Mouse (Mus musculus) bone marrow, adult 2 months (tissue): ENCODE results near the gene Gm20547. TPM values are rescaled to one million over a fixed set of nuclear protein-coding genes. Genes with fewer than 3 reads are reported as not detected.
"Not testable (repeated sequence)": the region's sequence is repeated elsewhere in the genome, so short reads cannot be mapped to it uniquely, and the experiment has no call there.

Source experiments
- H3K27ac ChIP-seq: fragments of 200-500 bp; 2 replicates; pipeline ENCODE4 v1.5.1; 2012; ENCODE audit warnings: low read depth, mild to moderate bottlenecking, control low read depth, inconsistent platforms, low read length; ENCODE audit not compliant: control insufficient read depth, poor library complexity, insufficient read depth
- H3K4me1 ChIP-seq: fragments of 200-500 bp; 2 replicates; pipeline ENCODE4 v1.6.1; 2011; ENCODE audit warnings: low read length; ENCODE audit not compliant: control insufficient read depth, insufficient read depth
- H3K4me3 ChIP-seq: fragments of 200-500 bp; replicated peaks from 2 replicates; pipeline ENCODE3; 2011; ENCODE audit warnings: mild to moderate bottlenecking, low read depth, low read length, control low read depth; ENCODE audit not compliant: control insufficient read depth
- CTCF ChIP-seq: fragments of 200-500 bp; IDR thresholded peaks from 2 replicates; pipeline ENCODE4 v1.5.1; 2011; ENCODE audit warnings: low read length, control low read depth; ENCODE audit not compliant: control insufficient read depth, insufficient read depth
- POLR2A ChIP-seq: fragments of 200-500 bp; IDR thresholded peaks from 2 replicates; pipeline ENCODE4 v1.6.1; 2011; ENCODE audit warnings: low read depth, mild to moderate bottlenecking, control low read depth, low read length, borderline replicate concordance; ENCODE audit not compliant: control insufficient read depth
- WGBS: fragments of 180-500 bp; shearing (Covaris S2); methylation state at CpG from one replicate; pipeline ENCODE4 v1.1.7; 2018; 5-methylcytosine and 5-hydroxymethylcytosine counted together
- polyA plus RNA-seq: library from polyadenylated mRNA; stranded (reverse); fragments of >200 nt; gene quantifications from 2 replicates; pipeline ENCODE4 v1.2.4, GENCODE M21; 2011; ENCODE audit warnings: low replicate concordance; ENCODE audit not compliant: missing spikeins, insufficient read depth, insufficient read length

Gene Gm20547
- polyA plus RNA-seq, 1 experiment = 2.0 TPM

- Histone ChIP-seq H3K4me3 (no peak overlapping the region), H3K4me1 (no peaks in the 10 kb centered on the region; the same call in 1 of the 2 replicates), H3K27ac (no peak overlapping the region)
- no peak for TF ChIP-seq CTCF
- no peak for TF ChIP-seq POLR2A
- WGBS = 81% methylated on average over 5 of the region's 5 CpGs
Observed at GRCm38 (mm10) chr17:34916316-34916715, 34.5 kb upstream of the Gm20547 start.

DNA sequence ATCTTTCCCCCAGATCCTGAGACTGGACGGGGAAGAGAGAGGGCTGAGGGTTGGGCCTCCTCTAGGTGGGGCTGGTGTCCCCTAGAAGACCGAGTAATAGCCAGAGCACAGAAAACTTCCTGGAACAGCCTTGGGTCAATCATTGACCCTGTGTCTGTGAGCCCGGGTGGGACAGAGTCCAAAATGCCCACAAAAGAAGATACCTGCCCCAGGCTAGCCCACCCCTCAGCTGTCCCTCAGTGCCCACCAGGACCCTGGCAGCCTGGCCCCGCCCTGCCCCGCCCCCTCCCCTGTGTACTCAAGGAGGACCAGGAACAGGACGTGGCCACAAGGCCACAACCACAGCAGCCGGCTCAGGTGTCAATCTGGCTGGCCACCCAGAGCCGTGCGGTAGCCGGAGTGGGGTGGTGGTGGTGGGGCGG, 33.6 kb upstream of the Gm20547 start:
- WGBS = 9% methylated on average over 11 of the region's 11 CpGs
- H3K4me1 ChIP-seq = no peaks in the 10 kb centered on the region; the same call in 1 of the 2 replicates
- H3K4me3 ChIP-seq = no peak overlapping the region
- peak; percentile 32; the same call in 1 of the 2 replicates for TF ChIP-seq CTCF
- no peak for TF ChIP-seq POLR2A
- H3K27ac ChIP-seq = no peak overlapping the region

GRCm38 (mm10) chr17:34913930-34914665, 32.3 kb upstream of the Gm20547 start, which contains the start of gene Slc44a4:
Gene Slc44a4 (plus strand): TSS chr17:34914466.
- Histone ChIP-seq H3K4me1 (no peaks in the 10 kb centered on the region), H3K27ac (no peak within 1 kb of the TSS), H3K4me3 (no peak within 1 kb of the TSS)
- WGBS = 69% methylated on average over 18 of the region's 18 CpGs
- no peak for TF ChIP-seq POLR2A
- TF ChIP-seq CTCF = no peak

DNA sequence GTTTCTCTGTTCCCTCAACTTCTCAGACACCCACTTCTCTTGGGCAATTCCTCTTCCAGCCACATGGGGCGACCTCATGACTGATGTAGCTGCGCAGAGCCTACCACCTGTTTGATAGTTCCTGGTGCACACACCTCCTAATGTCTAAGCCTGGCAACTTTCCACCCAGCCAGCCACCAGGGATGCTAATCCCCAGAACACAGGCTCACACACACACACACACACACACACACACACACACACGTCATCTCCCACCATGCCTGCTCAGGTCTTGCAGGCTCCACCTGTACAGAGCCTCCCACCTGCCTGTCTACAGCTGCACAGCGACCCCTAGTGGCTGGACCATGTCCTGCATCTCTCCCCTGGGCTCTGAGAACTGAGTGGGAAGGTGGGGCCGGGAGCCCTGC, 30.1 kb upstream of the Gm20547 start:
- Histone ChIP-seq H3K4me1 (no peaks in the 10 kb centered on the region), H3K27ac (no peak overlapping the region), H3K4me3 (no peak overlapping the region)
- 0 out of 2 replicates have a peak, but pooled peaks have one; percentile 14 for TF ChIP-seq POLR2A
- peak; percentile 98 for TF ChIP-seq CTCF
- 34% methylated on average over 5 of the region's 5 CpGs for WGBS

- H3K27ac ChIP-seq = no peak overlapping the region
- WGBS = 88% methylated on average over 10 of the region's 10 CpGs
- H3K4me3 ChIP-seq = no peak overlapping the region
- no peaks in the 10 kb centered on the region for H3K4me1 ChIP-seq
- TF ChIP-seq CTCF (no peak), POLR2A (no peak)
Observed at GRCm38 (mm10) chr17:34910982-34911381, 29.1 kb upstream of the Gm20547 start.

GRCm38 (mm10) chr17:34902895-34903294, 21.1 kb upstream of the Gm20547 start:
- Histone ChIP-seq H3K27ac (no peak overlapping the region), H3K4me3 (no peak overlapping the region), H3K4me1 (no peaks in the 10 kb centered on the region)
- TF ChIP-seq POLR2A (no peak), CTCF (no peak)
- WGBS = 91% methylated on average over 9 of the region's 9 CpGs

GRCm38 (mm10) chr17:34901948-34902347, 20.1 kb upstream of the Gm20547 start:
- not testable (repeated sequence) for H3K4me3 ChIP-seq, H3K27ac ChIP-seq, H3K4me1 ChIP-seq
- 67% methylated on average over 10 of the region's 10 CpGs for WGBS

- not testable (repeated sequence) for H3K4me1 ChIP-seq, H3K27ac ChIP-seq, H3K4me3 ChIP-seq
Observed at GRCm38 (mm10) chr17:34900826-34901225, 19.0 kb upstream of the Gm20547 start.

DNA sequence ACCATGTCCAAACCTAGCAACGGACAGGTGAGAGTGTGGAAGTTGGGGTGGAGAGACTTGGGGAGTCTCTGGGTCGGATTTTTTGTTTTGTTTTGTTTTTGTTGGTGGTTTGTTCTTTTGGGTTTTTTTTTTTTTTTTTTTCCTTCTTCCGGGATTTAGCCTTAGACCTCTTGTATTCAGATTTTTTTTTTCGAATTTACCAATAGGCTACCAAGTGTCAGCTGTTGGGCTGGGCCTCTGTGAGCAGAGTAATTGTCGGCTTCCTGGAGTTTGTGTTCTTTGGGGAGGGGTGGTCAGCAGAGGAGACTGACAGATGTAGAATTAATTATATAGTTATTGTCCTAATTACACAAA, 18.0 kb upstream of the Gm20547 start:
- WGBS = under 1% methylated on average over 5 of the region's 5 CpGs
- H3K4me1 ChIP-seq = peaks cover 5% of the 10 kb centered on the region

More for the DNA sequence above, 18.0 kb upstream of the Gm20547 start:
- H3K4me3 ChIP-seq = peak overlapping the region; percentile 84
- no peak for TF ChIP-seq CTCF
- TF ChIP-seq POLR2A = no peak
- peak overlapping the region; percentile 76 for H3K27ac ChIP-seq
